Mouse (Mus musculus): ENCODE measurements at regions not wholly inside any gene's neighbourhood (a gene's known extent, or its start where the extent isn't known, plus 50 kb on each side); places are given as distances from the start of the nearest gene placed in this dataset.

DNA sequence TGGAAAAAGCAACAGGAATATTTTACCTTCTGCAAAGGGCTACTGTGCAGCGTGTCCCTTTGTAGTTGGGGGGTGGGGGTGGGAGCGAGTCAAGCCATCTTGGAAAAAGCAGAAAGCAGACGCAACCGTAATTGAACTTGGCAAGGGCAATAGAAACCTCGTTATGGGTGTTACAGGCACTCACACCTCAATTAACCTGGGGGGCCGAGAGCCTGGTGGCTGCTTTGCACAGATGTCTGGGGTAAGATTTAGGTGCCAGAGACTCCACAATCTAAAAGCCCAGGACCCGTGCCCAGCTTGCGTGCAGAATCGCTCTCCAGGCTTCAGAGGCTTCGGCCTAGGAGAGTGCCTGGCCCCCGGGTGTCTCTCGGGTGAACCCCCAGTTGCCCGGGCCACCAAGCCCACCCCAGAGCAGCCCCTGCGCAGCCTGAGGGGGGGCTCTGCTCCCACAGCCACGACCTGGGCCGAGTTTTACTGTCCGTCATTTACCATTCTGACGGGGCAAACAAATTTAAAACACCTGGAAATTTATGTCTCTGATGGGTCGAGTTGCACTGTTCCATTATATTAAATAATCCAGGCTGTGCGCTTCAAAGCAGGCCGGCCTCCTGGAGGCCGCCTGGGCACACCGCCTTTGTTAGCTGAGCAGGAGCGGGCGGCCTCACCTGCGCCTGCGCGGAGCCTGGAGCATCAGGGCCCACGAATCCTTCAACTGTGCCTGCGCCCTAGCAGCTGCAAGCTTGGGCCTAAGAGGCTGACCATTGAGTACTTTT lies 212.4 kb downstream of the Srbd1 start:
- DNase-seq (ENCODE audit: low spot score), result peak; percentile 45

DNA sequence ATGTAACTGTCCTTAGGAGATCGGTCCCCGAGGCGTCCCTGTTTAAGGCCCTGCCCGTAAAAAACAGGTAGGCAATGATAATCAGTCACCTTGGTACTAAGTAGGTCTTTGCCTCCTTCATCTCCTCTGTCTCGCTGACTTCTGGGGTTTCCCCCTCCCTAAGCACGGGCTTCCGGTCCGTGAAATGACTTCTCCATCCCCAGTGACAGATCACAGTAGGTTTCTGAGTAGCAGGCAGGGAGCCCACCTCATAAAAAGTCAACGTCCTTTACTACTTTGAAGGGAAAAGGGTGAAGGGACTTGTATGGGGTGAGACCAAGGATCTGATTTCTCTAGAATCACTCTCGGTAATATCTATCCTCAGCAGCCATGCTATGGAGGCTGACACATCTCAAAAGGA lies 213.0 kb downstream of the Srbd1 start:
- DNase-seq (ENCODE audit: low spot score), result no peak

DNA sequence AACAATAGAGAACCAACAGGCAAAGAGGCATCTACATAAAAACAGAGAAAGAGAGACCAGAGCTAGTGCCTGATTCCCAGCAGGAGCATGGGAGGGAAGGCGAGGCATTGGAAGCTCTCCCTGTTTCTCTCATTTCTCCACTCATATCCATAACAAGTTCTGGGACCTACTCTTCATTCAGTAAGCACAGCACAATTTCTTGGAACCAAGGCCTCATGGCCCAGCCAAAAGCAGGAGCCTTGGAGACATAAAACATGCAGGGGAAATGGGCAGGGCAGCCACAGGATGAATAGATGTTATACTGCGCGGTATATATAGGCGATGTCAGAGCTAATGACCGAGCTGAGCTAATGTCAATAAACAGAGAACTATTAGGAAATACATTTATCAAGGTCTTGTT lies 214.2 kb downstream of the Srbd1 start:
- DNase-seq (ENCODE audit: low spot score), result no peak

DNA sequence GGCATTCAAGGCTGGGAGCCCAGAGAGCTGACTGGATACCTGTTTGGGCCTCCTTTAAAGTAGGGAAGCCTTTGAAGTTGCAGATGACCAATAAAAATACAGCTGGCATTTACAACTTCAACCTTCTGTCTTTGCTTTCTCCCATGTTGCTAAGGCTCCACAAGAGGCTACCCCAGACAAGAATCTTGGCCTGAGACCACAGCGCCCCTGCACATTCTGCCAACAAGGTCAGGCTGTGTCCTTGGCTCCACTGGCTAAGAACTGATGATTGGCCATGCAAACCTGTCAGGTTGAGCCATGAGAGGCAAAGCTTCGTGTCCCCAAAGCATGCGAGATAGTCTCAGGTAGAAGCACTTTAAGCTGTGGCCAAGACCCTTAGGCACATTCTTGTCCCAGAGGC lies 214.6 kb downstream of the Srbd1 start:
- DNase-seq (ENCODE audit: low spot score), result no peak

DNA sequence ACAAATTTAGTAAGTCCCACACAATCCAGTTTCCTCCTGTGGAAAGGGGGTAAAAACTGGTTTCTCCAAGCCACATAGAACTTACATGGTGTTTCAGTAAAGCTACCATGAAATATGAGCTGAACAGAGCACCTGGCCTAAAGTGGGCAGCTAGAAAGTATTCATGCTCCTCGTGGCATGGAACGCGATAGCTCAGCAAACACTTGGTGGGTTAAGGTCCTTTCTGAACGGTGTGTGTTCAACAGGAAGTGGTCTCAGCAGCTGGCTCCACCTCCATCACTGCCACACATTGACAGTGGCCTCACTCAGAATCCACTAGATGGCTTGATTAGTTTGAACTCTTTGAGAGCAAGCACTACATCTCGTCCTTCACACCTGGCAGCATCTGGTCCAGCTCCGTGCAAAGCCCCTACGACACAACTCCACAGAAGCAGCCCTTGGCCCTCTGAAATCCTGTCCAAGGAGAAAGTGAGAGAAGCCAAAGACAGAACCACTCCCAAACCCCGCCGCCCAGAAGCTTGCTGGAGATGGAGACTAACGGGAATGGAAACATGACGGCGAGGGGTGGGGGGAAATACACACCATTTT lies 215.2 kb downstream of the Srbd1 start:
- DNase-seq (ENCODE audit: low spot score), result no peak

DNA sequence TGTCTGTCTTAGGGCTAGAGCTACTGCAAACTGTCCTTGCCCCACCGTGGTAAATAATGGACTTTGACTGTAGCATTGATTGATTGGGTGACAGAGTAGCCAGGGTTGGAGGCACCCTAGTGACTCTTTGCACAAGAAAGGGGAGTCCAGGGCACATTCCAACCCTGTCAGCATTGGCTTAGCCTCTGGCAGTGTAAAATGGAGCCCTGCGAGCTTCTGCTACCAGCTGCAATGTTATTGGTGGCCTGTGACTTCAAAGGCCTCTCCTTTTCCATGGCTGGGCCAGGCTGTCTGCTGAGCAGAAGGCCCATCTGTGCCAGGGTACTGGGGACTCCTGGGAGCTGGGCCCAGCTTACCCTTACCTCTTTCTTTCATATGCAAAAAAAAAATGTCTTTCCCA lies 216.4 kb downstream of the Srbd1 start:
- DNase-seq (ENCODE audit: low spot score), result no peak

DNA sequence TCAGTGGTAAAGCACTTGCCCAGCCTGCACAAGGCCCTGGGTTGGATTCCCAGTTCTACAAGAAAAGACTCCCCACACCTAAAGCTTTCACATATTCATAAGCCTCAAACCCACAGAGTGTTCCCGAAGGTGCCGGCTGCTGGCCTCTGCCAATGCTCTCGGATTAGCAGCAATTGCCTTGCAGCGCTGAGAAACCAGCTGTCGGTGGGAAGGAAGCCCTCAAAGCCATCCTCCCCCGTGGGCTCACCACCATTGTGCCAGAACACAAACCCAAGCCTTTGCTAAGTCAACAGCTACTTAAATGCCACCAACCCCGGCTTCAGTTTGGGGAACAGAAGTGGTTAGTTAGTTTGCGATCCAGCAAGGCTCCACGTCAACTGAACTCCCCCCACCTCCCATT lies 217.7 kb downstream of the Srbd1 start:
- no peak for DNase-seq (ENCODE audit: low spot score)

DNA sequence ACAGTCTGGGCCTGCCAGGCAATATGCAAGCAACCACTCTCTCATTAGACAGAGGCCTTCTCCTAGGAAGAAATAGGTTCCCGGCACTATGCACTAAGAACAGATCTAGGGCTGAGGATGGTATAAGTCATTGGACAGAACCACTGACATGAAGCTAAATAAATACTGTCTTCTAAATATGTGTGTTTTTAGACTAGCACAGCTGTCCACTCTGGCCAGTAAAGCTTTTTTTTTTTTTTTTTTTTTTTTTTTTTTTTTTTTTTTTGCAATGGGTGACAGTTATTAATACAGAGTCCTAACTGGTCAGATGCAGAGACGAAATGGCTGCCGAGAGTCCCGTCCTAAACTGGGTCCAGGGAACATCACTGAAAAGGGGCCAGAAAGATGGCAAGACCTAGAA lies 218.9 kb downstream of the Srbd1 start:
- no peak for DNase-seq (ENCODE audit: low spot score)

DNA sequence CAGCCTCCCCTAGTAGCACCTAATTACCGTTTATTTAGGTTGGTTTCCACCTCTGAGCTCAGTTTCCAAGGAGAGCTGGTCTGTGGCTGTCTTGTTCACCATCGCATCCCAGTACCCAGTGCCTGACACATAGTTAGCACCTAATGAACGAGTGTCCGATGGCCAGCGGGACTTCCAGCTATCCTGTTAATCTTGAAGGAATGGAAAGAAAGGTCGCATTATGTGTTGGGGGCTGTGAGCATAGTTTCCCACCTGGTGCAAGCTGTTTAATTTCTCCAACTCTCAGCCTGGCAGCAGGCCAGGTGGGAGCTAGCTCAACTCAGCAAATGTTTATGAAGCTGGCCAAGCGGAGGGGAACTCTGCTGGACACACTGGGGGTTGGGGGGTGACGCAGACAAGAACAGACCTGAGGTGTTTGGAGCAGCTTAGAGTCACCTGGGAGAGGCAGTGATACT lies 223.7 kb downstream of the Srbd1 start:
- no peak for DNase-seq (ENCODE audit: low spot score)

DNA sequence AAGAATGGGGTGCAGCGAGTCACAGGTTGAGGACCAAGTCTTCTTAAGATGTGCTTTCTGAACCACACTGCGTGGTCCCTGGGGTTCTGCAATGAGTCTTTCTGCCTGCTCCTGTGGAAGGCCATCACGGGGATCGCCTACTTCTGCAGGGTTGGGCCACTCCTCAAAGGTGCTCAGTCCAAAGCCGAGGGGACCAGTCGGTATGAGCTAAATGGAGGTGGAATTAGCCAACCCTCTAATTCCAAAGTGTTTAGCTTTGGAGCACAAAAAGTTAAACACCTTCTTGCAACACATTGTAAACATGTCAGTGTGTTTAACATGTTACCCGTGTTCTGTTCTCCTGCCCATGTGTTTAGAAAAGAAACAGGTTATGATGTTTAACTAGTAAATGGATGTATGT lies 225.1 kb downstream of the Srbd1 start:
- no peak for DNase-seq (ENCODE audit: low spot score)

DNA sequence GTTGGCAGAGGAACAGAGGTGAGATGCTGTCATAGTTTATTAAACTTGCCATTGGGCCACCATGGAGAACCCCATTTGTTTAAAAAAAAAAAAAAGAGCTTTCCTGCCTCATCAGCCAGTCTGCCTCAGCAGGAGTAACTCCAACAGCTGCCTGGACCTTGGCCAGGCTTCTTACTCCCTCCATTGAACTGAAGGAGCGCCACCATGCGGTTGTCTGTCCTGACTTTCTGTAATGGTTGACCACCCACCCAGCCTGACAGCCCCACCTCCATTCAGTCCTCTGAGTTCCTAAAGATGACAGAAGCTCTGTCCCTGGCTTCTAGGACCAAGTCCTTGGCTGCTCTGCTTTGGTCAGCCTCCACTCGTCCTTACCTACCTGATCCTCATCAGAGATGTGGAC lies 227.8 kb upstream of the Six2 start:
- DNase-seq (ENCODE audit: low spot score), result no peak

DNA sequence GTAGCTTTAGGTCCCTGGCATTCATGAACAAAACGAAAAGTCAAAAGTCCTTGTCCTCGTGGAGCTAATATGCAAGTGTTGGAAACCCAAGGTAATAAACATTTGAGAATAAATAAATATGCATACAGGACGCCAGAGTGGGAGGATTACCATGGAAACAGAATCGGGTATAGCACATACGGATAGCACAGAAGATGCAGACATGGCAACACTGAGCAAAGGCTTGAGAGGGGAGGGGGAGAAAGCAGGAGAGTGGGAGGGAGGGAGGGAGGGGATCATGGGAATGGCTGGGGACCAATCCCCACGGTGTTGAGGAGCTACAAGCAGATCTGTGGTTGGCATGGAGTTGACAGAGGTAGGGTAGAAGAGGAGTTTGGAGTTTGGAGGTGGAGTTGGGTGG lies 226.0 kb upstream of the Six2 start:
- no peak for DNase-seq (ENCODE audit: low spot score)

DNA sequence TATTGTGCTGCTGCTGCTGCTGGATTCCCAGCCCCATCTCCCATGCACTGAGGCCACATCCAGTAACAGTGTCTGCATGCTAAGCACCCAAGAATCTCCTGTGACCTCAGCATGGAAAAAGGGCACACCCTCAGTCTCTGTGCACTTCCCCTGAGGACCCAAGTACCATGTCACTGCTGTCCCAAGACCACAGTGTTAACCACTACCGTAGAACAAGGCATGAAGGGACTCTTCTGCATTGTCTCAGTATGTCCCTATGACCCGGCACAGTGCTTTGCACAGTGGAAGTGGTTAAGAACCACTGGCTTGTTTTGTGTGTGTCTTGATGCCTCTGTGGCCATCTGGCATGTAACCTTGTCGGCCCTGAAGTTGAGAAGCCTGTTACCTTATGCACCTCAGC lies 220.6 kb upstream of the Six2 start:
- no peak for DNase-seq (ENCODE audit: low spot score)

DNA sequence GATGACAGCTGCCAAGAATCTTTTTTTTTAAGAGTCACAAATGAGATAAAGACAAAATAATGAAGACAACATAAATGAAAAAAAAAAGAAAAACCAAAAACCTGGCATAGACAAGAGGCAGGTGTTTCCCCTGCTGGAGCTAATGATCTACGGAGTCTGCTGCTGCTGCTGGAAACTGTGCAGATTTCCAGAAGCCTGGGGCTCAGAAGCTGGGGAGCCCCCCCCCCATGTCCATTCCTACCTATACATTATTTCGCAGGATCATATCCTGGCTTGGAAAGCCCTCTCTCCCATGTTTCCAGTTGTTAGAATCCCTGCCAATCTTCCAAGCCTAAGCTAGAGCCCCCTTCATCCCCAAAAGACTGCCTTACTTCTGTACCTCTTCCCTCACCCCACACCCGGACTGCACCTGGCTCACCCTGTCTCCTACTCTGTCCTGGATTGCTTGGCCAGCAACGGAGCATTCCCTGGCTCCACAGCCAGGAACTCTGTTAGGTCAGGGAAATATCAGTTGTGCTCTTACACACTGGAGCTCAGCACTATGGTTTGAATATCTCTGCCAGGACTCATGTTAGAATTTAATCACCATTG lies 218.6 kb upstream of the Six2 start:
- no peak for DNase-seq (ENCODE audit: low spot score)

DNA sequence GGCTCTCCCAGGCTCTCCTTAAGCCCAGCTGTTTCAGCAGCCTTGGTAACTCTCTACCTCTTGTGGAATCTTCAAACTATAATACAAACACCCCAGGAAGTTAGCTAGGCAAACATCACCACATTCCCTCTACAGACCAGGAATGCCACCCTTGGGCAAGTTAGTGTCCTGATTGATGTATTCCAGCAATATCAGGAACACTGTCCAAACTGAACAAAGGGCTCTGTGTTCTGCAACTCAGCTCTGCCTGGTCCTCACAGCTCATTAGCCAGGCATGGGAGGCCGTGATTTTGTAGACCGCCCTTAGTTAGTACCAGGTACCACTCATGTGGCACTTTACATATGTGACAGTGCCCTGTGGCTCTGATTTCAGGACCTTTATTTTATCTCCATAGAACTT lies 214.5 kb upstream of the Six2 start:
- DNase-seq (ENCODE audit: low spot score), result no peak

DNA sequence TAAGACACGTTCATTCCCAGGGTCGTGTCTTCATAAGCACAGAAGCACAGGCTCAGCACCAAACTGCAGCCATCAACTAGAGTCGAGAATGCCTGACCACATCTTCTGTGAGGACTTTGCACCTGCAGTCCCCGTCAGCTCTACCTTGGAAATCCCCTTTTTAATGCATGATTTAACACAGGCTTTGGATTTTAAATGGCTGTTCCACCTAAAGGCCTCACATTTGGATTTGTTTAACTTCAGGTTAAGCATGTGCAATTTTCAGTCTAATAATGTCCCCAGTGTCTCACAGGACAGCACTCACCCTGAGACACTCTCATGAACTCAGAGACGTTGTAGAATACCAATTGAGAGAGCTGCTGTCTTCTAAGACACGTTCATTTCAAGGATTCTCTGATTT lies 211.0 kb upstream of the Six2 start:
- DNase-seq (ENCODE audit: low spot score), result no peak

DNA sequence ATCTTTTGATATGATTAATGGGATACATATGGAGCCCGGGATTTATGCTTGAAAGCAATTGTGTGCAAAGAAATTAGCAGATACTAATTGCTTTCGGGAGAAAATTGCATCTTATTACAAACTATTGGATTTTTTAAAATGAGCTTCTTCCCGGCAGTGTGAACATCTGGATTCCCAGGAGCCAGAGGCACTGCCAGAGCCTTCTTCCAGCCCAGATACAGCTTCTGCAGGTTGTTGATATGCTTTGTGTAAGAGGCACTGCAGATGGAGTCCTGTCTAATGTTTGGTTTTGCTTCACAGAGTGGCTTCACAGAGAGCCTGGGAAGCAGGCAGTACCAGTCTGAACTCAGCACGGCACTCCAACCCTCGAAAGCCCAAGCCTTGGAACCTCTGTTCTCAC lies 207.9 kb upstream of the Six2 start:
- no peak for DNase-seq (ENCODE audit: low spot score)

DNA sequence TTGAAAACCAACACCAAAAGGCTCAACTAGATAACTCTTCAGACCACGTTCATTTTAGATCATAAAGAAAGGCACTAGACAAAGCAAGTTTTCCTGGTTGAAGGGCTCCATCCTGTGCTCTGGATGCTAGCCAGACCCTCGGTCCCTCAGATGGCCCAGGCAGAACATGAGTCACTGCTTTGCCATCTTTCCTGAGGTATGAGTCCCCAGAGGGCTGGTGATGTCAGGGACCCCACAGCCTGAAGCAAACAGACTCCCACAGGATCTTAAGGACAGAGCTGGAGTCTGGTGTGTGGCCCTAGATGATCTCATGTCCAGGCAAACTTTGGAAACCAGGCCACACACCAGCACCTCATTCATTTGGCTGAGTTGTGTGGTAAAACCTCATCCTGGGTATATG lies 203.2 kb upstream of the Six2 start:
- DNase-seq (ENCODE audit: low spot score), result no peak

DNA sequence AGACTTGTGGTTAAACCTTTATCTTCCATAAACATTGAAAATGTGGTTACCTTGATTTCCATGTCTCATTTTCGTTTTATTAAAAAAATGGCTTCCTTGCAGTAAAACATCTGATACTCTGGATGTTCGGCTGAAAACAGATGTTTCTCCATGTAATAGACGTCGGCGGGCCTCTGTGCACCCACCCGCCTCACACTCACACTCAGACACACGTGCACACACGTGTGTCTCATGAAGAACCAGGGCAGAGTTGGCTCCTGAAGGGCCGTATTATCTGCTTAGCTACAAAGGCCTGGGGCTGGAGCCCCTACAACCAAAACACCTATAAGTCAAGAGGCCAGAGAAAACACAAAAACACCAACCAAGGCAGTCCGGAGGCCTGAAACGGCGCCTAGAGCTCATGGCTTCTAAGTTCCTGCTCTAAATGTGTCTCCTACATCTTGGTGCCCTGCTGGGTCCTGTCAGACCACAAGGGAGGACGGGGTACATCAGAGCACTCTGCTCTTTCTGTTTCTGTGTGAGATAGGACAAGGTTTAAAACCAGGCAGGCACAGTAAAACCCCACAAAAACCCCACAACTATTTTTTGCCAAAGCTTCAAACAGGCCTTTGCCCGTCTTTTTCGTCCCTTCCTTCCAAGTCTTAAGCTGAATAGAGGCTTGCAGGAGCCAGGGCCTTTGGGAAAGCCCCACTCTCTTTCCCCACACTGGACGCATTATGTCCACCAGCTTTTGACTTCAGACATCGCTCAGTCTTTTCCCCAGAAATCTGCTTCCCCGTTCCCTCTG lies 201.9 kb upstream of the Six2 start:
- DNase-seq (ENCODE audit: low spot score), result no peak

DNA sequence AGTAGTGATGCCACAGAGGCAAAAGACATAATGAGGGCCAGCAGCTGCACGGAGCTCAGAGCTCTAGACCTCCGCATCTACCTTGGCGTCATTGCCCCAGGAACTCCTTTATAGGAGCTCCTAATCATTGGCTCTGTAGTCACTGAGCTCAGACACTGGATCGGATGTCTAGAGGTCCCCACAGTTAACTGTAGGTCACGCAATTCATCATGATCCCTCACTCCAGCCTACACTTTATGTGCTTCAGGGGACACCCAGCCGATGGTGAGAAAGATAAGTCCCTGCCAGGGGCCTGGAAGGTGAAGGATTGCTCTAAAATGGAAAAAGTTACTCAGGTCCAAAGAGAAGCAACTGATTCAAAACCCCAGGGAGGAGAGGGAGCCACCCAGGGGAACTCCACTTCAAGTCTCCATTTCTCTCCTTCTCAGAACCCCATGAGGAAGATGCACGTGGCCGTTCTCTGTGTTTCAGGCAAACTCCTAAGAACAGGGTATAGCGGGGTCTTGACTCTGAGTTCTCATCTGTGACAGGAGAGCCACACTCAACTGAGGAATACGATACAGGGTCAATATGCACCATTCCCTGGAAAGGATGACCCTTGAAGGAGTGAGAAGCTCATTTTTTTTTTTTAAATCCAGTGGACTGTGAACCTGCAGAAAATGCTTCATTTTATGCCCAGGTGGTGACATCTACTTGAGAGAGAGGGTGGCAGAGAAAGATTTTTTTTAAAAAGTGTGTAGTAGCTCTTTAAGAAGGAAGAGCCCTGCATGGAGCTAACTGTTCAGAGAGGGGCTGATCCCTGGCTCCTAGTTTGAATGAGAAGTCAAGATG lies 200.7 kb upstream of the Six2 start:
- DNase-seq (ENCODE audit: low spot score), result no peak

DNA sequence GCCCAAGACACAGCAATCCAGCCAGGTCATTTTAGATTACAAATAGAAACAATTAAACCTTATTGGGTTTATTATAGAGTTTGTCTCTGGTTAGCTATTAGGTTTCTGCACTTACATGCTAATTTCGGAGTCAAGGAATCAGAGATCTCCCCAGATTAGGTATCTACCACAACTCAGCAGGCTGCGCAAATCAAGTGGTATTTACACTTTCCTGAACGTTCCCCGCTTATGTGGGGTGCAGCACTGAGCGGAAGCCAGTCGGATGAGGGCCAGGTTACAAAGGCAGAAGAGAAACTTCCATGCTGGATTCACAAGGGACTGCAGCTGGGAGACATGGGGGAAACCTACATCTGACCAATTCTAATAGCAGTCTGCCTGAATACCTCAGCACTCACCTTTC lies 198.6 kb upstream of the Six2 start:
- DNase-seq (ENCODE audit: low spot score), result no peak

DNA sequence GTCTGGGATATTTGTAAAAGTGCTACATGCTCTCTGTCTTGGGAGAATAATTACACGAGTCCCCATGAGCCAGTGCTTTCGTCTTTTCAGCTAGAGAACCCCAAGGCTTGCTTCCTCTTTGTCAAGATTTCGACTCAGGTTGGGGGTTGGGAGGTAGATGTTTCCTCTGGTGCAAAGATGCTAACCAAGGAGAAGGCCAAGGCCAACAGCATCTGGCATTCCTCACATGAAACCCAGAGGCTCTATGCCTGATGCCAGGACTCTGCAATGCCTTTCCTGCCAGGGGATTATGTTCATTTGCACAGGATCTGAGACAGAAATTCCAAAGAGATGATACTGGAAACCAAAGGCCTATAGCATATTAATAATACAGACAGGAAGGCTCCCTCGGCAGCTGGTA lies 198.2 kb upstream of the Six2 start:
- no peak for DNase-seq (ENCODE audit: low spot score)
